Mouse (Mus musculus) megakaryocyte, embryonic 14.5 days (primary cell): Measurements from ENCODE around the gene Mlkl. TPM values are rescaled to one million over a fixed set of nuclear protein-coding genes. Genes with fewer than 3 reads are reported as not detected.

Experiments
- H3K27me3 ChIP-seq: replicated peaks from 2 replicates; pipeline ENCODE3; 2012; ENCODE audit warnings: inconsistent platforms
- H3K36me3 ChIP-seq: replicated peaks from 2 replicates; pipeline ENCODE3; 2012; ENCODE audit warnings: low read length, inconsistent platforms, mixed read lengths
- H3K4me1 ChIP-seq: 2 replicates; pipeline ENCODE4 v1.6.1; 2012; ENCODE audit warnings: inconsistent platforms
- H3K4me3 ChIP-seq: replicated peaks from 2 replicates; pipeline ENCODE3; 2012; ENCODE audit warnings: moderate library complexity, mild to moderate bottlenecking, inconsistent platforms
- H3K9me3 ChIP-seq: 2 replicates; pipeline ENCODE4 v1.6.1; 2012; ENCODE audit warnings: inconsistent platforms
- FLI1 ChIP-seq: IDR thresholded peaks from 2 replicates; pipeline ENCODE4 v1.6.1; 2012; ENCODE audit warnings: low read length, inconsistent platforms, mixed read lengths
- GATA1 ChIP-seq: IDR thresholded peaks from 3 replicates; pipeline ENCODE4 v1.6.1; 2012; ENCODE audit warnings: mixed read lengths, low read length, inconsistent platforms, borderline replicate concordance
- polyA plus RNA-seq: library from polyadenylated mRNA; stranded (reverse); fragments of >175 nt; gene quantifications from 2 replicates; pipeline ENCODE4 v1.2.3, GENCODE M21; 2012; ENCODE audit warnings: low replicate concordance; ENCODE audit not compliant: insufficient read depth

Gene Mlkl
- polyA plus RNA-seq, 1 experiment = 3.8 TPM

DNA sequence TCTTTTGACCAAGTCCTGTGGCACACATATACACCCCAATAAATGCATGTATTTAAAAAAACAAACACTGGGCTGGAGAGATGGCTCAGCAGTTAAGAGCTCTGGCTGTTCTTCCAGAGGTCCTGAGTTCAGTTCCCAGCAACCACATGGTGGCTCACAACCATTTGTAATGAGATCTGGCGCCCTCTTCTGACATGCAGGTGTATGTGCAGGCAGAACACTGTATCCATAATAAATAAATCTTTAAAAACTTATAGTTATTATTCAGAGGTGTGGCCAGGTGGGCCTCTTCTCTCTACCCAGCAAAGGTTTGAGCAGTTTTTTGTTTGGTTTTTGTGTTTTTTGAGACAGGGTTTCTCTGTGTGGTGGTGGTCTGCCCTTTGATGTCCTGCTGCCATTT, 20.9 kb upstream of the Mlkl start:
- H3K9me3 ChIP-seq = peaks cover 19% of the 10 kb centered on the region
- no peak for TF ChIP-seq FLI1
- no peak for TF ChIP-seq GATA1
- H3K36me3 ChIP-seq = no peaks in the 10 kb centered on the region
- no peaks in the 10 kb centered on the region for H3K4me1 ChIP-seq
- peaks cover 52% of the 10 kb centered on the region for H3K27me3 ChIP-seq
- H3K4me3 ChIP-seq = no peak overlapping the region

- no peak for TF ChIP-seq GATA1
- no peak for TF ChIP-seq FLI1
- H3K36me3 ChIP-seq = no peaks in the 10 kb centered on the region
- H3K9me3 ChIP-seq = peaks cover 19% of the 10 kb centered on the region
- peaks cover 50% of the 10 kb centered on the region for H3K27me3 ChIP-seq
- no peak overlapping the region for H3K4me3 ChIP-seq
- H3K4me1 ChIP-seq = no peaks in the 10 kb centered on the region
These were observed 19.5 kb upstream of the Mlkl start for GRCm38 (mm10) chr8:111357433-111357832.

DNA sequence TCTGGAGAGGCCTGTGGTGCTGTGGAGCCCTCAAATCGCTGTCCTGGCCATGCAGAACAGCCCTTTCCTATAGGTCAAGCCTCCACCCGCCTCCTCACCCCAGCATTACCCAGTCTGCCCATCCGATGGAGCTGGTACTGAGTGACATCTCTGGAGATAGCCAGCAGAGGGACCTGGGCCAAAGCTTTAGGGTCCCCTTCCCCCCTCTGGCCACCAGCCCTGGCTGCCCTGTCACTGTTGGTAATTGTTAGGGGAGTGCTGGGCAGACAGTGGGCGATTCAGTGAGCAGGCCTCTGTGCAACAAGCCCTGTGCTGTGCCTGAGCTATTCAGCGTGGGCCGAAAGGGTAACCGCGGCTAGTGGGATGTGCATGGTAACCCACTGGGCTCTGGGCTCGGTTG, 15.5 kb upstream of the Mlkl start:
- Histone ChIP-seq H3K4me1 (no peaks in the 10 kb centered on the region), H3K27me3 (peaks cover 50% of the 10 kb centered on the region), H3K36me3 (no peaks in the 10 kb centered on the region), H3K4me3 (no peak overlapping the region), H3K9me3 (peaks cover 20% of the 10 kb centered on the region)
- TF ChIP-seq GATA1 = no peak
- TF ChIP-seq FLI1 = no peak

DNA sequence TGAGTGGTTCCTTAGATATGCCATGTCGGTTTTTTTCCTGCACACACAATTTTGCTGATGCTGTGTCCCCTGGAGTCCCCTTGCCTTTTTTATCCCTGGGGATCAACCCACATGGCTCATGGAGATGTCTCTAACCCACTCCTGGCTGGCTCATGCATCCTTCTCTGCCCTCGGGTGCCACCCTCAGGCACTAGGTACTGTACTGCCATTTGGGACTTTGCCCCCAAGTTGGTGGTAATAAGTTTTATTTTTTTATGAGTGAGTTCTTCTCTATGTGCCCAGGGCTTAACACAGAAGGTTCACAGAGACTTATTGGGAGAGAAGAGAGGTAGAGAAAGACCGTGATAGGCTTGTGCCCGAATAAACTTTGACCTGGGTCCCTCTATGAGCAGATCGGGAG, 14.3 kb upstream of the Mlkl start:
- TF ChIP-seq FLI1 (no peak), GATA1 (no peak)
- no peak overlapping the region for H3K4me3 ChIP-seq
- H3K4me1 ChIP-seq = no peaks in the 10 kb centered on the region
- H3K9me3 ChIP-seq = peaks cover 17% of the 10 kb centered on the region
- peaks cover 54% of the 10 kb centered on the region for H3K27me3 ChIP-seq
- H3K36me3 ChIP-seq = no peaks in the 10 kb centered on the region

GRCm38 (mm10) chr8:111350577-111350976, 12.6 kb upstream of the Mlkl start:
- peaks cover 7% of the 10 kb centered on the region for H3K4me1 ChIP-seq
- peaks cover 61% of the 10 kb centered on the region for H3K27me3 ChIP-seq
- no peak for TF ChIP-seq FLI1
- no peak for TF ChIP-seq GATA1
- peaks cover 10% of the 10 kb centered on the region for H3K9me3 ChIP-seq
- no peak overlapping the region for H3K4me3 ChIP-seq
- no peaks in the 10 kb centered on the region for H3K36me3 ChIP-seq

DNA sequence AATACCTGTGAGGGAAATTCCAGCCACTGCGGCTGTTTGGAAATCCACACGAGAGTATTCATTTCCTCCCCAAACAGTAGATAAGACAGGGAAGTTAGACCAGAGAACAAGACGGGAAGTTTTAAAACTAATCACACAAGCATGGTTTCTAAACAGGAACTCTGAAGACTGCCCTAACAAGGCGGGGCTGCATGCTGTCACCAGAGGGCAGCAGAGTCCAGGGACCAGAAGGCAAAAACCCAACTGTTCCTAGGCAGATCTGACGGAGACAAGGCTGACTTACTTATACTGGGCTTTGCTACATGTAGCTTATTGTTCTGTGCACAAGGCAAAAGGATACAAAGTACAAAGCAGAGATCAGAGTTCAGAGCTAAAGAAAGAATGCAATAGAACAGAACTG, 5.2 kb upstream of the Mlkl start:
- TF ChIP-seq GATA1 (no peak), FLI1 (no peak)
- Histone ChIP-seq H3K4me3 (no peak overlapping the region), H3K4me1 (peaks cover 19% of the 10 kb centered on the region), H3K9me3 (no peaks in the 10 kb centered on the region; the same call in 1 of the 2 replicates), H3K27me3 (peaks cover 31% of the 10 kb centered on the region), H3K36me3 (no peaks in the 10 kb centered on the region)

- Histone ChIP-seq H3K36me3 (no peaks in the 10 kb centered on the region), H3K9me3 (no peaks in the 10 kb centered on the region; the same call in 1 of the 2 replicates), H3K4me1 (peaks cover 26% of the 10 kb centered on the region), H3K4me3 (no peak overlapping the region), H3K27me3 (peaks cover 12% of the 10 kb centered on the region)
- no peak for TF ChIP-seq FLI1
- no peak for TF ChIP-seq GATA1
These were observed 2.2 kb upstream of the Mlkl start for GRCm38 (mm10) chr8:111340186-111340585.

DNA sequence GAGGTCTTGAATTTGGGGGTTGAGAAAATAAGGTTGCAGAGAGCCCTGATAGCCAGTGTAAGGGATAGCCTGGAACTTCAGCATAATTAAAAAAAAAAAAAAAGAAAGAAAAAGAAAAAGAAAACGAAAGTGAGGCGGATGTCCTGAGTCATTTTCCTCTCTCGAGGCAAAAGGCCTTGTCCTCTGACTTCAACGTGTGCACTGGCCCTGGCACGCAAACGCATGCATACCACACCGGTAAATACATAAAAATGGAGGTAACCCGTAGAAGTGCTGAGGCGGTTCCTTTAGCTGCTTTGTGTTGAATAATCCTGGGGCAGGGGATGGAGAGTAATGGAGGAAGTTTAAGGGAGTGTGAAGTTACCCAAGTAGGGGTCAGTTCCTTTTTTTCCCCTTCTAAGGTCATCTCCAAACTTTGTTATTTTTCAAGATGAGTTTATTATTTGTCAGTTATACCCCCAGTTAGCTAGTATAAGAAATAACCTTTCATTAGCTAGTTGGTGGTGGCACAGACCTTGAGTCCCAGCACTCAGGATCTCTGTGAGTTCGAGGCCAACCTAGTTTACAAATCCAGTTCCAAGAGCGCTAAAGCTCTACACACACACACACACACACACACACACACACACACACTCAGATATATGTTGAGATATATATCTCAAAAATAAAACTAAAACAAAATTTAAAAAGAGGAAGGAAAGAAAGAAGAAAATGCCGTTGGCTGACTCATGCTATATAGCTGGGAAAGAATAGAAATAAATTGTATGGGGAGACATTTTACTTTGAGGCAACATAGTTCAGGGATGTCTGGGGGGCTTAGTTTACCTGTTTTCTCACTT, 612 bp upstream of the Mlkl start:
- H3K27me3 ChIP-seq = peaks cover 14% of the 10 kb centered on the region
- H3K4me3 ChIP-seq = peak overlapping the region; percentile 95
- TF ChIP-seq GATA1 (no peak), FLI1 (no peak)
- peaks cover 26% of the 10 kb centered on the region for H3K4me1 ChIP-seq
- H3K9me3 ChIP-seq = no peaks in the 10 kb centered on the region; the same call in 1 of the 2 replicates
- H3K36me3 ChIP-seq = no peaks in the 10 kb centered on the region

- Histone ChIP-seq H3K4me1 (peaks cover 21% of the 10 kb centered on the region), H3K4me3 (peak overlapping the region; percentile 95), H3K27me3 (peaks cover 14% of the 10 kb centered on the region), H3K36me3 (peaks cover 6% of the 10 kb centered on the region), H3K9me3 (no peaks in the 10 kb centered on the region; the same call in 1 of the 2 replicates)
- TF ChIP-seq GATA1 (no peak), FLI1 (no peak)
These were observed 577 bp downstream of the Mlkl start for GRCm38 (mm10) chr8:111337311-111337889.

GRCm38 (mm10) chr8:111336692-111337091, 1.3 kb downstream of the Mlkl start:
- H3K4me1 ChIP-seq = peaks cover 21% of the 10 kb centered on the region
- H3K9me3 ChIP-seq = no peaks in the 10 kb centered on the region; the same call in 1 of the 2 replicates
- TF ChIP-seq FLI1 (no peak), GATA1 (no peak)
- peaks cover 11% of the 10 kb centered on the region for H3K36me3 ChIP-seq
- peaks cover 12% of the 10 kb centered on the region for H3K27me3 ChIP-seq
- peak overlapping the region; percentile 95 for H3K4me3 ChIP-seq
